Mouse (Mus musculus): ENCODE data around the gene Ptp4a2. TPM values are rescaled to one million over a fixed set of nuclear protein-coding genes. Genes with fewer than 3 reads are reported as not detected.
"Not testable (repeated sequence)": the region's sequence is repeated elsewhere in the genome, so short reads cannot be mapped to it uniquely, and the experiment has no call there.

The Ptp4a2 gene
- polyA plus RNA-seq (2011; ENCODE audit: insufficient read length, low read depth, missing spikeins), result 501 and 598 TPM in 2 replicates

- Histone ChIP-seq H3K4me1 (ENCODE audit: control insufficient read depth, insufficient read depth, low read length) (peaks cover 9% of the 10 kb centered on the region), H3K27ac (ENCODE audit: insufficient read depth, low read length) (peak within 1 kb of the TSS; percentile 83), H3K4me3 (ENCODE audit: insufficient read depth, low read length) (peak within 1 kb of the TSS; percentile 47)
- TF ChIP-seq POLR2A (IDR thresholded peaks at IDR 0.05; ENCODE audit: low read depth, low read length), result no peak; the same call in 1 of the 2 replicates
- TF ChIP-seq CTCF (IDR thresholded peaks at IDR 0.05; ENCODE audit: borderline replicate concordance, insufficient read depth, low read length), result no peak
Observed at GRCm38 (mm10) chr4:129810798-129811604, at the start of gene Ptp4a2. TSS of gene Ptp4a2 (plus strand) at chr4:129811219.

GRCm38 (mm10) chr4:129761606-129762005 lies 49.4 kb upstream of the Ptp4a2 start:
- Histone ChIP-seq H3K4me1 (ENCODE audit: control insufficient read depth, insufficient read depth, low read length) (no peaks in the 10 kb centered on the region), H3K4me3 (ENCODE audit: insufficient read depth, low read length) (no peak overlapping the region), H3K27ac (ENCODE audit: insufficient read depth, low read length) (no peak overlapping the region)
- TF ChIP-seq CTCF (IDR thresholded peaks at IDR 0.05; ENCODE audit: borderline replicate concordance, insufficient read depth, low read length), result no peak
- TF ChIP-seq POLR2A (IDR thresholded peaks at IDR 0.05; ENCODE audit: low read depth, low read length), result no peak

GRCm38 (mm10) chr4:129762496-129762895 lies 48.5 kb upstream of the Ptp4a2 start:
- H3K4me3 ChIP-seq (ENCODE audit: insufficient read depth, low read length); H3K4me1 ChIP-seq (ENCODE audit: control insufficient read depth, insufficient read depth, low read length); H3K27ac ChIP-seq (ENCODE audit: insufficient read depth, low read length): not testable (repeated sequence)

GRCm38 (mm10) chr4:129765351-129765750 lies 45.7 kb upstream of the Ptp4a2 start:
- H3K4me3 ChIP-seq (ENCODE audit: insufficient read depth, low read length), result no peak overlapping the region
- no peak overlapping the region for H3K27ac ChIP-seq (ENCODE audit: insufficient read depth, low read length)
- H3K4me1 ChIP-seq (ENCODE audit: control insufficient read depth, insufficient read depth, low read length), result no peaks in the 10 kb centered on the region
- TF ChIP-seq POLR2A (IDR thresholded peaks at IDR 0.05; ENCODE audit: low read depth, low read length) (no peak), CTCF (IDR thresholded peaks at IDR 0.05; ENCODE audit: borderline replicate concordance, insufficient read depth, low read length) (no peak)

- Histone ChIP-seq H3K27ac (ENCODE audit: insufficient read depth, low read length) (no peak overlapping the region), H3K4me3 (ENCODE audit: insufficient read depth, low read length) (no peak overlapping the region), H3K4me1 (ENCODE audit: control insufficient read depth, insufficient read depth, low read length) (0 out of 2 replicates have a peak, but pooled peaks cover 3% of the 10 kb centered on the region)
- TF ChIP-seq CTCF (IDR thresholded peaks at IDR 0.05; ENCODE audit: borderline replicate concordance, insufficient read depth, low read length) (no peak), POLR2A (IDR thresholded peaks at IDR 0.05; ENCODE audit: low read depth, low read length) (no peak)
Observed at GRCm38 (mm10) chr4:129767782-129768181, 43.2 kb upstream of the Ptp4a2 start.

GRCm38 (mm10) chr4:129768742-129769141 lies 42.3 kb upstream of the Ptp4a2 start:
- H3K4me1 ChIP-seq (ENCODE audit: control insufficient read depth, insufficient read depth, low read length); H3K27ac ChIP-seq (ENCODE audit: insufficient read depth, low read length); H3K4me3 ChIP-seq (ENCODE audit: insufficient read depth, low read length): not testable (repeated sequence)

- TF ChIP-seq POLR2A (IDR thresholded peaks at IDR 0.05; ENCODE audit: low read depth, low read length), result no peak
- no peak for TF ChIP-seq CTCF (IDR thresholded peaks at IDR 0.05; ENCODE audit: borderline replicate concordance, insufficient read depth, low read length)
- Histone ChIP-seq H3K4me3 (ENCODE audit: insufficient read depth, low read length) (no peak overlapping the region), H3K4me1 (ENCODE audit: control insufficient read depth, insufficient read depth, low read length) (0 out of 2 replicates have a peak, but pooled peaks cover 3% of the 10 kb centered on the region), H3K27ac (ENCODE audit: insufficient read depth, low read length) (no peak overlapping the region)
Observed at GRCm38 (mm10) chr4:129770600-129770999, 40.4 kb upstream of the Ptp4a2 start.

- Histone ChIP-seq H3K4me3 (ENCODE audit: insufficient read depth, low read length) (no peak overlapping the region), H3K4me1 (ENCODE audit: control insufficient read depth, insufficient read depth, low read length) (0 out of 2 replicates have a peak, but pooled peaks cover 3% of the 10 kb centered on the region), H3K27ac (ENCODE audit: insufficient read depth, low read length) (no peak overlapping the region)
- TF ChIP-seq CTCF (IDR thresholded peaks at IDR 0.05; ENCODE audit: borderline replicate concordance, insufficient read depth, low read length), result no peak
- no peak for TF ChIP-seq POLR2A (IDR thresholded peaks at IDR 0.05; ENCODE audit: low read depth, low read length)
Observed at GRCm38 (mm10) chr4:129771314-129771671, 39.7 kb upstream of the Ptp4a2 start.

GRCm38 (mm10) chr4:129771672-129772521 lies 39.1 kb upstream of the Ptp4a2 start:
- Histone ChIP-seq H3K4me3 (ENCODE audit: insufficient read depth, low read length) (peak overlapping the region; percentile 15; the same call in 1 of the 2 replicates), H3K4me1 (ENCODE audit: control insufficient read depth, insufficient read depth, low read length) (0 out of 2 replicates have a peak, but pooled peaks cover 3% of the 10 kb centered on the region), H3K27ac (ENCODE audit: insufficient read depth, low read length) (no peak overlapping the region)
- TF ChIP-seq POLR2A (IDR thresholded peaks at IDR 0.05; ENCODE audit: low read depth, low read length), result no peak
- no peak for TF ChIP-seq CTCF (IDR thresholded peaks at IDR 0.05; ENCODE audit: borderline replicate concordance, insufficient read depth, low read length)

Data from embryonic fibroblast, embryonic 13.5 days (primary cell).